Mouse (Mus musculus) liver, adult 2 months (tissue): ENCODE results near the gene Tor2a. TPM values are rescaled to one million over a fixed set of nuclear protein-coding genes. Genes with fewer than 3 reads are reported as not detected.

Experiments used
- DNase-seq: peaks from one replicate; pipeline ENCODE4 v3.0.0-alpha.2; 2011; ENCODE audit warnings: low read depth, low spot score; ENCODE audit errors: extremely low read depth
- H3K27ac ChIP-seq: fragments of 200-500 bp; replicated peaks from 2 replicates; pipeline ENCODE4 v1.5.1; 2012; ENCODE audit warnings: low read depth, mild to moderate bottlenecking, control low read depth, inconsistent platforms, low read length; ENCODE audit not compliant: insufficient read depth
- H3K27me3 ChIP-seq: fragments of 200-500 bp; 2 replicates; pipeline ENCODE4 v1.6.1; 2012; ENCODE audit warnings: mild to moderate bottlenecking, moderate library complexity, low read length, inconsistent platforms; ENCODE audit not compliant: control insufficient read depth, insufficient read depth
- H3K36me3 ChIP-seq: fragments of 200-500 bp; 2 replicates; pipeline ENCODE4 v1.6.1; 2012; ENCODE audit warnings: low read length, inconsistent platforms; ENCODE audit not compliant: control insufficient read depth, insufficient read depth
- H3K4me1 ChIP-seq: fragments of 200-500 bp; 2 replicates; pipeline ENCODE4 v1.6.1; 2011; ENCODE audit warnings: low read length; ENCODE audit not compliant: control insufficient read depth, insufficient read depth
- H3K4me3 ChIP-seq: fragments of 200-500 bp; 2 replicates; pipeline ENCODE4 v1.5.1; 2011; ENCODE audit warnings: low read depth, mild to moderate bottlenecking, control low read depth, low read length, moderate library complexity; ENCODE audit not compliant: insufficient read depth
- H3K79me2 ChIP-seq: fragments of 200-500 bp; 2 replicates; pipeline ENCODE4 v1.6.1; 2012; ENCODE audit warnings: inconsistent platforms, mild to moderate bottlenecking, low read length, moderate library complexity; ENCODE audit not compliant: control insufficient read depth, insufficient read depth
- H3K9ac ChIP-seq: fragments of 200-500 bp; 2 replicates; pipeline ENCODE4 v1.6.1; 2012; ENCODE audit warnings: low read depth, mild to moderate bottlenecking, control low read depth, inconsistent platforms, low read length
- CTCF ChIP-seq: fragments of 200-500 bp; IDR thresholded peaks from 2 replicates; pipeline ENCODE4 v1.5.1; 2011; ENCODE audit warnings: low read depth, low read length, control low read depth
- POLR2A ChIP-seq: fragments of 200-500 bp; IDR thresholded peaks from 2 replicates; pipeline ENCODE4 v1.6.1; 2011; ENCODE audit warnings: low read length, control low read depth; ENCODE audit not compliant: insufficient read depth; ENCODE audit errors: extremely low read depth
- WGBS: fragments of 180-500 bp; shearing (Covaris S2); methylation state at CpG from one replicate; pipeline ENCODE4 v1.1.7; 2018; 5-methylcytosine and 5-hydroxymethylcytosine counted together
- polyA plus RNA-seq: library from polyadenylated mRNA; depleted of rRNA; stranded (reverse); fragments of >200 nt; gene quantifications from 2 replicates; pipeline ENCODE4 v1.2.3, GENCODE M21; 2012
- total RNA-seq: library from RNA; depleted of rRNA; stranded (reverse); fragments of >200 nt; gene quantifications from 2 replicates; pipeline ENCODE4 v1.2.3, GENCODE M21; 2014

Tor2a gene
- total and polyA plus RNA-seq, 2 experiments = 26.6 to 72.6 TPM

GRCm38 (mm10) chr2:32787176-32787575, 30.1 kb downstream of the Tor2a start:
- Histone ChIP-seq H3K27me3 (no peaks in the 10 kb centered on the region), H3K9ac (no peak overlapping the region), H3K36me3 (no peaks in the 10 kb centered on the region), H3K79me2 (no peaks in the 10 kb centered on the region), H3K27ac (no peak overlapping the region), H3K4me3 (no peak overlapping the region), H3K4me1 (no peaks in the 10 kb centered on the region)
- TF ChIP-seq POLR2A (no peak), CTCF (peak; percentile 7; the same call in 1 of the 2 replicates)
- 66% methylated on average over 6 of the region's 6 CpGs for WGBS
- peak; percentile 7 for DNase-seq

- Histone ChIP-seq H3K27me3 (no peaks in the 10 kb centered on the region), H3K27ac (no peak overlapping the region), H3K9ac (no peak overlapping the region), H3K79me2 (no peaks in the 10 kb centered on the region), H3K4me3 (no peak overlapping the region), H3K4me1 (no peaks in the 10 kb centered on the region), H3K36me3 (no peaks in the 10 kb centered on the region)
- no peak for TF ChIP-seq POLR2A
- TF ChIP-seq CTCF = no peak
- 59% methylated on average over 2 of the region's 2 CpGs for WGBS
- DNase-seq = no peak
These were observed 31.5 kb downstream of the Tor2a start for GRCm38 (mm10) chr2:32788581-32788980.

- no peak for DNase-seq
- Histone ChIP-seq H3K36me3 (no peaks in the 10 kb centered on the region), H3K9ac (no peak overlapping the region), H3K79me2 (no peaks in the 10 kb centered on the region), H3K4me1 (no peaks in the 10 kb centered on the region), H3K4me3 (no peak overlapping the region), H3K27me3 (no peaks in the 10 kb centered on the region), H3K27ac (no peak overlapping the region)
- WGBS = 78% methylated on average over 6 of the region's 6 CpGs
- TF ChIP-seq CTCF (no peak), POLR2A (no peak)
These were observed 34.3 kb downstream of the Tor2a start for GRCm38 (mm10) chr2:32791297-32791696.

- Histone ChIP-seq H3K27me3 (no peaks in the 10 kb centered on the region), H3K79me2 (no peaks in the 10 kb centered on the region), H3K27ac (no peak overlapping the region), H3K36me3 (no peaks in the 10 kb centered on the region), H3K4me3 (no peak overlapping the region), H3K9ac (no peak overlapping the region), H3K4me1 (no peaks in the 10 kb centered on the region)
- DNase-seq = no peak
- TF ChIP-seq POLR2A (no peak), CTCF (no peak)
- 95% methylated on average over 13 of the region's 13 CpGs for WGBS
These were observed 38.8 kb downstream of the Tor2a start for GRCm38 (mm10) chr2:32795748-32796418.

- Histone ChIP-seq H3K27me3 (no peaks in the 10 kb centered on the region), H3K4me3 (no peak overlapping the region)
- WGBS = 80% methylated on average over 10 of the region's 10 CpGs
These were observed 41.4 kb downstream of the Tor2a start for GRCm38 (mm10) chr2:32798251-32798962.

More at GRCm38 (mm10) chr2:32798251-32798962, 41.4 kb downstream of the Tor2a start:
- TF ChIP-seq POLR2A (no peak), CTCF (no peak)
- Histone ChIP-seq H3K36me3 (no peaks in the 10 kb centered on the region), H3K27ac (no peak overlapping the region), H3K79me2 (no peaks in the 10 kb centered on the region), H3K4me1 (no peaks in the 10 kb centered on the region), H3K9ac (no peak overlapping the region)
- DNase-seq = no peak
